Mouse (Mus musculus): ENCODE data around the gene Hoxd10. TPM values are rescaled to one million over a fixed set of nuclear protein-coding genes. Genes with fewer than 3 reads are reported as not detected.
A peak's percentile ranks its signal among the peaks of the same experiment; 100 is the strongest.

Hoxd10 gene
- polyA plus RNA-seq, 1 experiment from 2014 or later, result 0.30 TPM

GRCm38 (mm10) chr2:74709465-74710419, 18.0 kb downstream of the Hoxd10 start:
- peaks cover 10% of the 10 kb centered on the region; the same call in 1 of the 2 replicates for H3K4me1 ChIP-seq (replicated peaks; ENCODE audit: control insufficient read depth, insufficient read depth, low read length)
- ATAC-seq (replicated peaks; ENCODE audit: low FRiP score) (no peak), DNase-seq (ENCODE audit: low spot score) (no peak)
- H3K9ac ChIP-seq (ENCODE audit: low read depth, low read length), result no peak overlapping the region
- no peaks in the 10 kb centered on the region for H3K9me3 ChIP-seq (ENCODE audit: control insufficient read depth, low read length)
- no peak overlapping the region for H3K27ac ChIP-seq (ENCODE audit: low read depth, low read length)
- 17% methylated on average over 5 of the region's 5 CpGs for WGBS
- H3K4me3 ChIP-seq (ENCODE audit: low read depth, low read length), result no peak overlapping the region
- no peaks in the 10 kb centered on the region for H3K36me3 ChIP-seq (ENCODE audit: control insufficient read depth, insufficient read depth, low read length)
- H3K27me3 ChIP-seq (replicated peaks; ENCODE audit: control insufficient read depth, insufficient read depth, low read length), result peaks cover 99% of the 10 kb centered on the region
- H3K4me2 ChIP-seq, result no peak overlapping the region

- 2% methylated on average over 16 of the region's 16 CpGs for WGBS
- Histone ChIP-seq H3K4me3 (ENCODE audit: low read depth, low read length) (no peak overlapping the region), H3K4me1 (replicated peaks; ENCODE audit: control insufficient read depth, insufficient read depth, low read length) (no peaks in the 10 kb centered on the region; the same call in 1 of the 2 replicates), H3K36me3 (ENCODE audit: control insufficient read depth, insufficient read depth, low read length) (no peaks in the 10 kb centered on the region), H3K9me3 (ENCODE audit: control insufficient read depth, low read length) (no peaks in the 10 kb centered on the region), H3K4me2 (no peak overlapping the region; the same call in 1 of the 2 replicates), H3K27ac (ENCODE audit: low read depth, low read length) (no peak overlapping the region), H3K9ac (ENCODE audit: low read depth, low read length) (no peak overlapping the region), H3K27me3 (replicated peaks; ENCODE audit: control insufficient read depth, insufficient read depth, low read length) (peaks cover 99% of the 10 kb centered on the region)
- no peak for DNase-seq (ENCODE audit: low spot score)
- ATAC-seq (replicated peaks; ENCODE audit: low FRiP score), result no peak
These were observed 19.3 kb downstream of the Hoxd10 start for GRCm38 (mm10) chr2:74710929-74711543.

GRCm38 (mm10) chr2:74711721-74712621, 20.2 kb downstream of the Hoxd10 start, which contains the start of the genes Hoxd3 and Hoxd4:
Gene Hoxd3, plus strand, starts transcription at chr2:74711927.
Gene Hoxd4, plus strand, starts transcription at chr2:74711929.
- Histone ChIP-seq H3K9ac (ENCODE audit: low read depth, low read length) (0 out of 2 replicates have a peak within 1 kb of the TSS, but pooled peaks have one; percentile 31), H3K4me3 (ENCODE audit: low read depth, low read length) (peak within 1 kb of the TSS; percentile 37), H3K9me3 (ENCODE audit: control insufficient read depth, low read length) (no peaks in the 10 kb centered on the region), H3K4me2 (peak within 1 kb of the TSS; percentile 45), H3K27ac (ENCODE audit: low read depth, low read length) (no peak within 1 kb of the TSS), H3K4me1 (replicated peaks; ENCODE audit: control insufficient read depth, insufficient read depth, low read length) (no peaks in the 10 kb centered on the region; the same call in 1 of the 2 replicates), H3K27me3 (replicated peaks; ENCODE audit: control insufficient read depth, insufficient read depth, low read length) (peaks cover 97% of the 10 kb centered on the region), H3K36me3 (ENCODE audit: control insufficient read depth, insufficient read depth, low read length) (no peaks in the 10 kb centered on the region)
- no peak for ATAC-seq (replicated peaks; ENCODE audit: low FRiP score)
- DNase-seq (ENCODE audit: low spot score), result no peak
- WGBS, result under 1% methylated on average over 65 of the region's 65 CpGs

DNA sequence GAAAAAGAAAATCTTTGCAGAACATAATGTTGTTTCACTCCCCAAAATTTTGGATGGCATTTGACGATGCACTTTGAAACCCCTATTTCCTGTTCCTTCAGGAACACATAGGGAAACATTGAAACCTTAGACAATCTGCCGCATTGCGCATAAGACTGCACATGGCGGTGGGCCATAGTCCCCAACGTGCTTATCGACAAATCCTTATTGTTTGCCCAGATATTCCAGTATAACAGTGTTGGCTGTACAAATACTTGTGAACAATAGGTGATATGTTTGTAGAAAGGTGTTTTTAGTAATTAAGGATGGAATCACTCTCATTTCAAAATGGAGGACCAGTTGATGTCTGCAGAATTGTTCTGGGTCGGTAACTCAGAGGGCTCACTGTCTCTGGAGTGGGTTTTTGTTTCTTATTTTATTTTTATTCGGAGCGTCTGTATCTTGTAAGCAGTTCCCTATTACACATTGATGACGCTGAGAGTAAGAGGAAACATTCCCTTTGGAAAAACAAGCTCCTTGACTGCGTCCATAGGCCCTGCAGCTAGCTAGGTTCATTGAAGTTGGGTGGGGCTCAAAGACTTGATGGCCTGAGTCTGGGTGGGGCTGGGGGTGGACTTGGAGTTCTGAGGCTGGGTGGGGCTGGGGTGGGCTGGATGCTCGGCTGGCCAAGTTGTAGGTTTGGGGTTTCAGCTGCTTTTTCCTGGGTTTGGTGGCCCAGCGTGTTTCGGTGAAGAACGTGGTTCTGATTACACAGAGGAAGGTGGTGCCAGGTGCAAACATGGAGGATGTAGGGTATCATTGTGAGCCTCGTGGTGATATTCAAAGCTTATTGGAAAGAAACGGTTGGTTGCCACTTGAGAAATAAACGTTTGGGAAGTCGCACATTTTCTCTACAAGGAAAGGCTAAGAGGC, 21.8 kb downstream of the Hoxd10 start:
- no peak overlapping the region for H3K4me2 ChIP-seq
- no peak for ATAC-seq (replicated peaks; ENCODE audit: low FRiP score)

GRCm38 (mm10) chr2:74714156-74714789, 22.5 kb downstream of the Hoxd10 start:
- Histone ChIP-seq H3K36me3 (ENCODE audit: control insufficient read depth, insufficient read depth, low read length) (no peaks in the 10 kb centered on the region), H3K4me2 (no peak overlapping the region), H3K4me3 (ENCODE audit: low read depth, low read length) (no peak overlapping the region), H3K9me3 (ENCODE audit: control insufficient read depth, low read length) (no peaks in the 10 kb centered on the region), H3K9ac (ENCODE audit: low read depth, low read length) (no peak overlapping the region), H3K4me1 (replicated peaks; ENCODE audit: control insufficient read depth, insufficient read depth, low read length) (no peaks in the 10 kb centered on the region; the same call in 1 of the 2 replicates), H3K27me3 (replicated peaks; ENCODE audit: control insufficient read depth, insufficient read depth, low read length) (peaks cover 90% of the 10 kb centered on the region), H3K27ac (ENCODE audit: low read depth, low read length) (no peak overlapping the region)
- WGBS, result 8% methylated on average over 18 of the region's 18 CpGs
- DNase-seq (ENCODE audit: low spot score), result no peak
- no peak for ATAC-seq (replicated peaks; ENCODE audit: low FRiP score)

More for the DNA sequence above, 21.8 kb downstream of the Hoxd10 start:
- DNase-seq (ENCODE audit: low spot score), result no peak
- Histone ChIP-seq H3K27ac (ENCODE audit: low read depth, low read length) (no peak overlapping the region), H3K9me3 (ENCODE audit: control insufficient read depth, low read length) (no peaks in the 10 kb centered on the region), H3K4me1 (replicated peaks; ENCODE audit: control insufficient read depth, insufficient read depth, low read length) (no peaks in the 10 kb centered on the region; the same call in 1 of the 2 replicates), H3K4me3 (ENCODE audit: low read depth, low read length) (no peak overlapping the region), H3K27me3 (replicated peaks; ENCODE audit: control insufficient read depth, insufficient read depth, low read length) (peaks cover 91% of the 10 kb centered on the region), H3K9ac (ENCODE audit: low read depth, low read length) (no peak overlapping the region), H3K36me3 (ENCODE audit: control insufficient read depth, insufficient read depth, low read length) (no peaks in the 10 kb centered on the region)
- WGBS, result 17% methylated on average over 19 of the region's 19 CpGs

DNA sequence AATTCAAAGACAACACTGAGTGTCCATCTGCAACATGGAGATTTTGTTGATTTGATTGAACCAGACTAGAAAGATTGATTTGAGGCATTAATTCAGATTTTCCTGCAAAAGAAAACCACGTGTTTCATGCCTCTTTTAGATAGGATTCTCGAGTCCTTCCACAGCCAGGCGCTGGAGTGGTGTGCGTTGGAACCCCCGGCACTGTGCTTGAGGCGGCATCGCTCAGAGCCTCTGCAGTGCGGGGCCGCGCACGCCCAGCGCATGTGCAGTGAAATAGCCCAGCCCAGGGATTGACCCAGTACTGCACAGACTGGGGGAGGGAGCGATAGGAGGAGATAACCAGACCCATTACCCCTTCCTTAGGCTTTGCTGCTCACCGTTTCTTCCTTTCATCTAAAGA, 23.2 kb downstream of the Hoxd10 start:
- Histone ChIP-seq H3K36me3 (ENCODE audit: control insufficient read depth, insufficient read depth, low read length) (no peaks in the 10 kb centered on the region), H3K4me1 (replicated peaks; ENCODE audit: control insufficient read depth, insufficient read depth, low read length) (no peaks in the 10 kb centered on the region; the same call in 1 of the 2 replicates), H3K4me3 (ENCODE audit: low read depth, low read length) (no peak overlapping the region), H3K4me2 (no peak overlapping the region), H3K27me3 (replicated peaks; ENCODE audit: control insufficient read depth, insufficient read depth, low read length) (peaks cover 89% of the 10 kb centered on the region), H3K27ac (ENCODE audit: low read depth, low read length) (no peak overlapping the region), H3K9ac (ENCODE audit: low read depth, low read length) (no peak overlapping the region), H3K9me3 (ENCODE audit: control insufficient read depth, low read length) (no peaks in the 10 kb centered on the region)
- ATAC-seq (replicated peaks; ENCODE audit: low FRiP score), result no peak
- DNase-seq (ENCODE audit: low spot score), result no peak
- WGBS, result 3% methylated on average over 14 of the region's 14 CpGs

GRCm38 (mm10) chr2:74715504-74716241, 23.9 kb downstream of the Hoxd10 start:
- H3K9me3 ChIP-seq (ENCODE audit: control insufficient read depth, low read length), result no peaks in the 10 kb centered on the region
- peak overlapping the region; percentile 30; the same call in 1 of the 2 replicates for H3K4me3 ChIP-seq (ENCODE audit: low read depth, low read length)
- H3K27me3 ChIP-seq (replicated peaks; ENCODE audit: control insufficient read depth, insufficient read depth, low read length), result peaks cover 89% of the 10 kb centered on the region
- peak; percentile 74 for ATAC-seq (replicated peaks; ENCODE audit: low FRiP score)
- peak; percentile 83 for DNase-seq (ENCODE audit: low spot score)
- WGBS, result 3% methylated on average over 26 of the region's 26 CpGs
- H3K27ac ChIP-seq (ENCODE audit: low read depth, low read length), result no peak overlapping the region
- no peaks in the 10 kb centered on the region; the same call in 1 of the 2 replicates for H3K4me1 ChIP-seq (replicated peaks; ENCODE audit: control insufficient read depth, insufficient read depth, low read length)
- H3K4me2 ChIP-seq, result peak overlapping the region; percentile 49
- H3K36me3 ChIP-seq (ENCODE audit: control insufficient read depth, insufficient read depth, low read length), result no peaks in the 10 kb centered on the region
- H3K9ac ChIP-seq (ENCODE audit: low read depth, low read length), result no peak overlapping the region
